Mouse (Mus musculus) cerebellum, adult 11 months (tissue): ENCODE results near the gene Rrm2.
"Not testable (repeated sequence)": the region's sequence is repeated elsewhere in the genome, so short reads cannot be mapped to it uniquely, and the experiment has no call there.

Experiments used
- DNase-seq: peaks from one replicate; pipeline ENCODE4 v3.0.0; 2022

The Rrm2 gene

DNA sequence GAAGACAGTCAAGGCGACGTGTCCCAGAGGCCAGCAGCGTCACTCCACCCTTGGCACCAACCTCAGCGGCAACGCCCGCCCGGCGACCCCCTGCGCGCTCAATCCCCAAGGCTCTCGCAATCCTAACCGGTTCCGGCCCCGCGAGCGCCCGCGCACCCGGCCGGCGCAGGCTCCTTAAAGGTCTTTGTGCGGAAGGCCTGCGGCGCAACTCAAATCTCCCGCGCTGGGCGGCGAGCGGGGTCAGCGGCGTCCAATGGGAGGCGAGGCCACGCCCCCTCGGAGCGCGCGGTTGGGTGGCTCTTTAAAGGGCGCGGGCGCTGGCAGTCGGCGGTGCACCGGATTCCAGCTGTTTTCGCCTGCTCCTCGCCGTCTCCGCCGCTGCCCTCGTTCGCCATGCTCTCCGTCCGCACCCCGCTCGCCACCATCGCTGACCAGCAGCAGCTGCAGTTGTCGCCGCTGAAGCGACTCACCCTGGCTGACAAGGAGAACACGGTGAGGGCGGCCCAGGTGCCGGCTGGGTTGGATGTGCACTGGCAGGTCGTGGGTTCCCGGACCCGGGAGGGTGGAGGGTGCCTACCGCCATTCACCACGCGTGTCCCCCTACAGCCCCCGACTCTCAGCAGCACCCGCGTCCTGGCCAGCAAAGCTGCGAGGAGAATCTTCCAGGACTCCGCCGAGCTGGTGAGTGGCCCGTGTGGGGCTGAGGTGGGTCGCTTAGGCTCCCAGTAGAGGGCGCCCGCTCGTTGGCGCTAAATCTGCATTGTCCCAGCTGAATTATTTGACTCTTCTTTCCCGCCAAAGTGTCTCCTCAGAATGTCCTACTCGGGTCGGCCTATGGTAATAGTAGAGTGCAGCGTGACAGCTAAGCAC lies at the start of gene Rrm2:
Gene Rrm2, plus strand, starts transcription at position 288 of the 870 bp plus-strand sequence.
- peak; percentile 87 for DNase-seq

DNA sequence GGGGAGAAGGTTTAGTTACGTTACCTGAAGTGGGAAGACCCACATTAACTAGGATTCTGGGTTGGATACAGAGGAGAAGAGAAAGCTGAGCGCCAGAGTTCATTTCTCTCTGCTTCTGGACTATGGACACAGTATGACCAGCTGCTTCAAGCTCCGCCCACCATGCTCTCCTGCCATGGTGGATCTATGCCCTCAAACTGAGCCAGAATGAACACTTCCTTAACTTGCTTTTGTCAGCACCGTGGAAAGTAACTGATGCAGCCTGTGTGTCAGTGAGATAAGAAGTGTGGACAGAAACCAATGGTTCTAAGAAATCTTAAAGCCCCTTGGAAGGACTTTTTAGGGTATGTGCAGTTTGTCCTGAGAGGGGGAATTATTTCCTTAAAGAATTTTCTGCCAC lies 49.0 kb upstream of the Rrm2 start:
- DNase-seq, result no peak

DNA sequence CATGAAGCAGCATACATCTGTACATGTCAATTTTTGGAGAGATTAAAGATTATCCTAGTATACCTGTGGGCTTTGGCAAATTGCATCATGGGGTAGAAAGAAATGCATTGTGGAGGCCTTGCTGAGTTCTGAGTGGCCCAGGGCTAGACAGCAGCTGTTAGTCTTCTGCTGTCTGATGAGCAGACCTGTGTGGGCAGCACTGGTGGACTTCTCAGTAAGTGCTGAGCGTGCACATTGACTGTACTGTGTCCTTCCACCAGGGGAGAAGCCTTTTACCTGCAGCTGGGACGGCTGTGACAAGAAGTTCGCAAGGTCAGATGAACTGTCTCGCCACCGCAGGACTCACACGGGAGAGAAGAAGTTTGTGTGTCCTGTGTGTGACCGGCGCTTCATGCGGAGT lies 48.1 kb upstream of the Rrm2 start:
- no peak for DNase-seq

DNA sequence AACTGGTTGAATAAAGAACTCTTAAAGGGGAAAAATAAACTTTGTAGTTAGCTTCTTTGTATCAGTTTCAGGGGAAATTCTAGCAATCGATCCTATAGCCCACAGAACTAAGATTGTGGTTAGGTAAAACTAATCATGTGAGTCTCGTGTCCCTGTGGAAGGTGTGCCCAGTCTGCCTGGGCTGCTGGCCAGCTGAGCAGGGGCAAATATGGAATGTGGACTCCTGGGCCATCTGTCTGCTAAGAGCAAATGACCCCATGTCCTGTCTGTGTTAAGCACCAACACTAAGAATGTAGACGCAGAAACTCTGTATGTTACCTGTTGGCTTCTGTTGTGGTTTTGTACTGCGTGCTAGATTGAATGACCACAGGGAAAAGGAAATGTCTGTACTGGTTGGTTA lies 46.9 kb upstream of the Rrm2 start:
- no peak for DNase-seq

DNA sequence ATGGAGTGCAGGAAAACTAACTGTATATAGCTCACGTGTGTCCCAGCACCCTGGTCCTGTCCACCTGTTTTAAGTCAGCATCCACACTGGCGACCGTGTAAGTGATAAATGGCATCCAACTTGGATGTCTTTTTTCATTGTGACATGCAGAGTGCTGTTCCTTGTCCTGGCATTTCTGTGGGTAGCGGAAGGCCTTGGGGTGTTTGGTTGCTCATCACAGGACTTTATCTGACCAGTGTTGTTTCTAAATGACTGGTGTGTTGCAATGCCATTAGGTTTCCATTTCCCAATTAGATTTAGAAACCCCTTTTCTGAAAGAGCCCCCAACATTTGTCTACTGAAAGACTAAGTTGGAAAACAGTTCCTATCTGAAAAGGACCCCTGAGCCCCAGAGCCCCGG lies 45.9 kb upstream of the Rrm2 start:
- no peak for DNase-seq

DNA sequence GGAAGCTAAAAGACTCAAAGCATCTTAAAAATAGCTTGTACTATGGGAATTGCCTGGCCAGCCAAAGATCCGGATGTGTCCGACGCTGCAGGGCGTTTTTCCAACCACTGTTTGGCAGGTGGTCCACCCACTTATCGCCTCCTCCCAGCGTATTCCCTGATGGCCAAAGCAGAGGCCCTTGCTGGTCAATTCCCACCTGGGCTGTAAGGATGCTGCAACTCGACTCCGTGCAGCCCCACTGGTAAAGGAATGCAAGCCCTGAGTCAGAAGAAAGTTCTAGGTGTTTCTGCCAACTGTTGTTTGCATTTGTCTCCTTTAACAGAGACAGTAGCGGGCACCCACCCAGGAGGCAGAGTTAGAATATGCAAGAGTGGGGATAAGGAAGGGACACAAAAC lies 27.9 kb upstream of the Rrm2 start:
- DNase-seq, result no peak

DNA sequence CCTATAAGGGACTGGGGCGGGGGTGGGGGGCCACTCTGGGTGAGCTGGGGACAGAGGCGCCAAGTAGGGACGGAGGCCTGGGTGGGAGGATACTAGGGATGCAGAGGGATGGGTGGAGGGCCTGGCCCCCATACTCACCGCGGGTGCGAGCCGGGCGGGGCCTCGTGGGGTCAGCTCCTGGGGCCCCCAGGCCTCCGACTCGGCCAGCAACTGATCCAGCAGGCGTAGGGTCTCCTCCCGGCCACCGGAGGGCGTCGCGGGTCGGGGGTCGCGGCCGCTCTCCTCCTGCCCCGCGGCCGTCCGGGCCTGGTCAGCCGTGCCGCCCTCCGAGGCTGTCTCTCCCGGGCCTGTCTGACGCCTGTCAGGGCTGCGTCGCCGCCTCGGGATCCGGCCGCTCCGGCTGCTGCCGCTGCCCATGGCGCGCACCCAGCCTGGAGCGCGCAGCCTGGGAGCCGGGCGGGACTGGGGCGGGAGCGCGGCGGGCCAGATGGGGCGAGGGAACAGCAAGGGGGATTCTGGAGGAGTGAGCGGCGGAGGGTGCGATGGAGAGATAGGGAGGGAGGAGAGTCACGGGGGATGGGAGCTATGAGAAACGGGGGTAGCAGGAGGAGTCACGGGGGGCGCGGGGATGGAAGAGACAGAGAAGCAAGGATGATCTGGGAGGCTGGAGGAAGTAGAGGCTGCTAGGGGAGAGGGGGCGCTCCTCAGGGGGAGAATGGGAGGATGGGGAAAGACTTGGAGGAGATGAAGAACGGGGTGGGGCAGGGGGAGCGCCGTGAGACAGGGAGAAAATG lies 27.4 kb upstream of the Rrm2 start:
- no peak for DNase-seq

DNA sequence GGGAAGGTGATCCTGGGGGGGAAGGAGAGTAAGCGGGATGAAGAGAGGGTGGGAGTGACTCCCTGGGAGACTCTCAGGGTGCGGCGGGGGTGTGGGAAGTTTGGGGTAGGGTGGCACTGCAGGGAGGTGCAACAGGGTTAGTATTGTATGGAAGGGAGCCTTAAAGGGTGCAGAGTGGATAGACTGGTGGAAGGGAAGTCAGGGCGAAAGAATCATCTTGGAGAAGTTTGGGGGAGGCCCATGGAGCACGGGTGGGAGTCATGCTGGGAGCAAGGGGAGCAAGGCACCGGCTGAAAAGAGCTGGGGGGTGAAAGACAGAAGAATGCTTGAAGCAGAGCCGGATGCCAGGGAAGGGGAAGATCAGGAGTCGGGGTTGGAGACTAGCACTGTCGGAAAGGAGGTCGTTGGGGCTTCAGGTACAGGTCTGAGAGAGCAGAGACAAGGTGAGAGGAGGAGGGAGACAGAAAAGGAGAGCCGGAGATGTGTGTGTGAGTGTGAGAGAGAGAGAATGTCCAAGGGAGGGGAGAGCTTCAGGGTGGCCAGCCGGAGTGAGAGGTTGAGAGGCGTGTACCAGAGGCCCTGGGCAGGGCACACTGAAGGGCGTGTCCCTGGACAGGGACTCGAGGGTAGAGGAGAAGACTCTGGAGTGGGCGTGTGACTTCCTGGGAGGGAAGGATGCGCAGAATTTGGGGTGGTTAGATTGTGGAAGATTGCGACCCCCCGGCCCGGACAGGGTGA lies 26.6 kb upstream of the Rrm2 start, which contains the start of gene Cys1:
Gene Cys1, minus strand, starts transcription at position 528 of the 738 bp plus-strand sequence.
- no peak for DNase-seq

DNA sequence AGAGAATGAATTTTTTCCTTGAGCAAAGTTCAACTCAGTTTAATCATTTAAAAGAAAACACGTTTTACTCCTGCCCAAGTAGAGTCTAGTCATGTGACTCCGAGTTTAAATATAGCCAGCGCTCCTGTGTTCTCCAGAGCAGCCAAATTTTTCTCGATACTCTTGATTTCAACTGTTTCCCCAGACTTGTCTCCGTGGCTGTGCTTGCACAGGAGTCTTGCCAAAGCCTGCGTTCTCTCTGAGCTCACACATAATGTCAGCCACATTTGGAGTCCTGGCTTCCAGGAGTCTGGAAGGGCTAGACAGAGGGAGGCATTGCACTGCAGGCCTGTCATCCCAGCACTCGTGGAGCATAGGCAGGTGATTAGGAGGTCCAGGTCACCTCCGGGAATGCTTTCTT lies 25.5 kb upstream of the Rrm2 start:
- no peak for DNase-seq

DNA sequence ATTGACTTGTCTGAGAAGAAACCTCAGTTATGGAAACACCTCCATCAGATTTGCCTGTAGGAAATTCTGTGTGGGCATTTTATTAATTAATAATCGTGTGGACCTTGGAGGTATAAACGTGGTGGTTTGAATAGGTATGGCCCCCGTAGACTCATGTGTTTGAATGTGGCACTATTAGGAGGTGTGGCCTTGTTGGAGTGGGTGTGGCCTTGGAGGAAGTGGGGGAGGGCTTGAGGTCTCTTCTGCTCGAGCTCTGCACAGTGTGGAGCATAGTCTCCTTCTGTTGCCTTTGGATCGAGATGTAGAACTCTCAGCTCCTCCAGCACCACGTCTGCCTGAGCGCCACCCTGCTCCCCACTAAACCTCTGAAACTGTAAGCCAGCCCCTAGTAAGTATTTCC lies 24.6 kb upstream of the Rrm2 start:
- no peak for DNase-seq

DNA sequence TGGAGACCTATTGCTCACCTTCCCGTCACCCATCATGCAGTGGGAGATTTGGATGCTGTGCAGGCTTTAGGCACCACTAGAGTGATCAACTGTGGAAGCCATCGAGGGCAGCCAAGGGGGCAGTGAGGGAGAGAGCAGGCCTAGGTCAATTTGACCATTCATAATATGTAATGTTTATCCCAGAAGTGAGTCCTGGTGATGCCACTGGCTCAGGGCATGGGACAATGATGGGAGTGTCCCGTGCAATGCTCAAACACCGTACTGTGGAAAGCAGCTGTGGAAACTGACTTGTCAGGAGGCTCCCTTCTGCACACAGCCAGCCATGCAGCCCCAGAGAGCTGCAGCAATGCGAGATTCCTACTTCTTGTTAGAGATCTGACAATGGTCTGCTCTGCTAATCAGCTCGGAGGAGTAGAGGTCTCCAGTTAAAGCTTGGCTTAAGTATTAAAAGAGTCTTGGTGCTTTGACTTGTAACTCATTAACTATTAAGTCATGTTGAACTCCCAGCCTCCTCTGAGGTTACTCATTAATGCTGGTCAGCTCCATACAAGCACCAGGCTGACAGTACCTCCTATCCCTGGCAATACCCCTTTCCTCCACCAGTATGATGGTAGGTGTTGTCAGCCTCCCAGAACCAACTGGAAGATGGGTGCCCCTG lies 21.9 kb upstream of the Rrm2 start:
- DNase-seq, result no peak

DNA sequence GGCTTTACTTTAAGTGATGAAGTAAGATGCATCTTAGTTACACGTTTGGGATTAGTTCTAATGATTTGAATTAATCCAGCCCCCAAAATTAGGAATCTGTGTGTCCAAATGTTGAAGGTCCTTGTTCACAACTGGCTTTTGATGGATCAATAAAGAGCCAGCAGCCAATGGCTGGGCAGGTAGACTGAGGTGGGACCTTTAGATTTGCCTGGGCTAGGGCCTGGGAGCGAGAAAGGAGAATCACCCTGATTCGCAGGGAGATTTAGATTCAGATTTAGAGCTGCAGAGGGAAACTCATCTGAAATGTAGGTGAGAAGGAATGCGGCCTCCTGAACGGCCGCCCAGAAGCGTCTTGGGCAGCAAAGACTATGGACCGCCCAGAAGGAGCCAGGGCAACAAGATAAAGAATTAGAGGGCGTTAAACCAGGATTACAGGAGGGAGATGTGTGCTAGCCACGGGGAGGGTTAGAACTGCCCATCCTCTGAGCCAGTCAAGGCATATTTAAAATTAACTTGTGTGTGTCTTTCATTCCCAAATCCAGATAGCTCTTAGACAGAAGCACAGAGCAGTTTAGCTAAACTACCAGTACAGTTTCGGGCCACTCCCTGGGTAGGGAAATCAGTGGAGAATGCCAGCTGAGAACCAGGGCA lies 21.2 kb upstream of the Rrm2 start:
- no peak for DNase-seq

DNA sequence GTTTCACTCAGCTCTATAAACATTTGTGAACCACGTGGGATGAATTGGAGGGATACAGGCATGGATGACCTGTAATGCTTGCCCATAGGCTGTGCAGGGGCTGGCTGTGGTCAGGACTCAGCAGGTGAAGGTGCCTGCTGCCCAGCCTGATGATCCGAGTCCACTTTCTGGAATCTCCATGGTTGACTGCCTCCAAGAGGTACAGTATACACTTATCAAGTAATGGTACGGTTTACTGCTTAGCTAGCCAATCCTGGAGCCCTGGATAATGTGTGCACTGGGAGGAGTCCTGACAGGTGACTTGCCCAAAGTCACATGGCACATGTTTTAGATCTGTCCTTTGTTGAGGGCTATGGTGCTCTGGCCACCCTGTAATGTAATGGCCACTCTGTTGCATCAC lies 17.7 kb upstream of the Rrm2 start:
- DNase-seq, result no peak

DNA sequence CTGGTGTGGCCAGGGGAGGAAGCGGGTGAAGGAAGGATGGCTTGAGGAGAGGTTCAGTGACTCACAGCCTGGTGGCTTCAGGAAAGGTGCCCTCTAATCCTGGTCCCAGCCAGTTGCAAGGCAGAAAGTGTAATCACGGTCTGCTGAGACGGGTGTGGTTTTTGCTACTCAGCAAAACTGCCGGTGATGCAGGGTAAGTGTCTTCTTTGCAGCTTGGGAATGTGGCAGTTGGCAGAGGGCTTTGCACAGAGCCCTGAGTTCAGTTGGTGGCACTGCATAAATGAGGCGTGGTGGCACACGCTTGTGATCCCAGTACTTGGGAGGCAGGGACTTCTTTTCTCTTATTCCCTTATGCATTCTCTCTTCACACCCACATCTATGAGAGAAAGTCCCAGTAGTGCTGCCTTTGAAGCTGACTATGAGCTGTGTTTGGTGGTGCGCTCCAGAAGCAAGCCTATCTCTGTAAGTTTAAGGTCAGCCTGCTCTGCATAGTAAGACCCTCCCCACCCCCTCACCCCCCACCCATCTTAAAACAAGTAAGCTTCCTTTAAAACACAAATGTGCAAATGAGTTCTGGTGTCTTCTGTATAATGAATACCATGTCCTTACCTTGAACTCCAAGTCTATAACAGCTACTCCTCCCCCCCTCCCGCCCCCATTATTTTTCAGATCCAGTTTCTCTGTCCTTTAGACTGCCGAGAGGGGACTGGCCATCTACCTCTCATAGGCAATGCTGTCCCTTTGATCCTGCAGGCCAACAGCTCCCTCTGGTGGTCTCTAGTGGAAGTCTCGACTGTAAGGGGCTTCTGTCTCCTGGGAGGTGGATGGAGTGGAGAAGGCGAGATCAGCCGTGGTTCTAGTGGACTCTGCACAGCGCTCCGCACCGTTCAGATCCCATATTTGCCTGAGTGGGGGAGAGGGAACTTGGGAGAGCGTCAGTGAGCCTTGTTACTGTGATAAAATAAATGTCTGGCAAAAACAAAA lies 11.2 kb upstream of the Rrm2 start:
- peak; percentile 66 for DNase-seq

DNA sequence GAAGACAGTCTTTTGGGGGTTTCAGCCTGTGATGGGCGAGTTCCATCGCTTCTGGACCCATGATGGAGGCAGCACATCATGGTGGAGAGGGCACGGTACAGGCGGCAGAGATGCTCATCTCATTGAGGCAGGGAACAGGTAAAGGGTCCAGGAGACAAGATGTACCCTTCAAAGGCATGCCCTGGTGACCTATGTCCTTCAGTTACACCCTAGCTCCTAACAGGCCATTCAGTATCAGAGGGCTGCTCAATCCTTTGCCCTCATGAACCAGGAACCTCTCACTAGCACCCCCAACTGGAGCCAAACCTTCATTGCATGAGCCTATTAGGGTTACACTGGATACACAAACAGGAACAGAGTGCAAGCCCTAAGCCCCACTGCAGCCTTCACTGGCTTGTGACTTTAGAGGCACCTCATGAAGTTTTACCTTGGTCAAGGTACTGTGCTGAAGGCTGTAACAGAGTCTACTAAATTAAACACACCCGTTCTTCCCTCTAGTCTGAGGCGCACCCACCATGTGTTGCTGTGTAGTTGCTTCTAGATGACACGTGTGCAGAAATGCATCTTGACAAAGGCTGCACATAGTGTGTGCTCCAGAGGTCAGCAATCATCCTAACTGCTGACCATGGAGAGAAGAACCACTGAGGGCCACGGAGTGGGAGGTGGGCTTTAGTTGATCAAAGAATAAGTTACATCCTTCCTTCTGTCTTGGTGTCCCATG lies 10.4 kb upstream of the Rrm2 start:
- no peak for DNase-seq

DNA sequence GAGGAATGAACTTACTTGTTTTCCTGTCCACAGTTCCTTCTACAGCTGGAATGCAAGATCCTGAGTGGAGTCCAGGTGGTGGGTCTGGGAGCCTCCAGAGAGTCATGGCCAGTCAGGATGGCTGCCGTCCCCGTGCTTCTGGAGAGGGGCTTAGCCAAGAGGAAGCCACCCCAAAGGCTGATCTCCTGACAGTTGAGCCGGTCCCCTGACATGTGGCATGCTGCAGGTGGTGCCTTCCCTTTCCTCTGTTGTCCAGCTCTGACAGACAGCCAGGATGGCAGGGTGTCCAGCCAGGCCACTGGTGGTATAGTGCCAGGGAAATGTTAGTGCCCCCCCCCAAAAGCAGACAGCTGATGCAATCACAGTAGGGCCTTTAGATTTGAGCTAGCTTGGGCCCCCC lies 9.5 kb upstream of the Rrm2 start:
- no peak for DNase-seq

DNA sequence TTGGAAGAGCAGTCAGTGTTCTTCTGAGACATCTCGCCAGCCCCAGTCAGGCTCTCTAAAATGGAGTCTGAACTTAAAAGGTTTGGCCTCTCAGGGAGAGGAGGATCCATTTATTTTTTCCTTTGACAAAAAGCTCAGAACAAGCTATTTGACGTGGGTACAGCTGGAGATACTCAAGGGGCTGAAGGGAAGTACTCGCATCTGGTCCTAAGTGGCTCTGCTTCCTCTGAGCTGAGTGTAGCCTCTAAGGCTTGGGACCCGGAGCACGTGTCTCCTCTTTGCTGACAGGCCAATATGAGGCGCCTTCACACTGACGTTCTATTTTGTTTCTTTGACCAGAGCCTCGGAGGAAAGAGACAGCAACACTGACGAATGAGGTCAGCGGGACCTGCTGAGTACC lies 8.5 kb upstream of the Rrm2 start:
- no peak for DNase-seq

DNA sequence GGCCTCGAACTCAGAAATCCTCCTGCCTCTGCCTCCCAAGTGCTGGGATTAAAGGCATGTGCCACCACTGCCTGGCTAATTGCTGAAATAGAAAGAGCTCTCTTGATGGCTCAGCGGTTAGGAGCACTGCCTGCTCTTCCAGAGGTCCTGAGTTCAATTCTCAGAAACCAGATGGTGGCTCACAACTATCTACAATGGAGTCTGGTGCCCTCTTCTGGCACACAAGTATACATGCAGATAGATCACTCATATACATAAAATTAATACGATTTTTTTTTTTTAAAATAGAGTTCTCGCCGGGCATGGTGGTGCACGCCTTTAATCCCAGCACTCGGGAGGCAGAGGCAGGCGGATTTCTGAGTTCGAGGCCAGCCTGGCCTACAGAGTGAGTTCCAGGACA lies 6.4 kb upstream of the Rrm2 start:
- DNase-seq, result not testable (repeated sequence)

DNA sequence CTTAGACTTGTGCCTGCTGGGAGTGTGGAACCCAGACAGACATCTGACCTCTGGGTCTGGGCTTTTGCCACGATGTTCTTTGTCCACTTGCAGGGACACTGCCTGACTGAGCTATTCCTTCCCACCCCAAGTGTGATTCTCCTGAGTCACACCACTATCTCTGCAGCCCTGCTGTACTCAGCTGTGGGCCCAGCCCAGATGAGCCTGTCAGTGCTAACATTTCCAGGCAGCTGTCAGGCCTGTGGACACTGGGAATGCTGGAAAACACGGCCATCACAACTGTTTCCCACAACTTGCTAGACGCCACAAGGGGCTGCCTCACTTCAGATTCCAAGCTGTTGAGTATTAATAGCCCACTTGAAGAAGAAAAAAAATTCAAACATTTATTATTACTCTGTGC lies 5.0 kb upstream of the Rrm2 start:
- DNase-seq, result no peak

DNA sequence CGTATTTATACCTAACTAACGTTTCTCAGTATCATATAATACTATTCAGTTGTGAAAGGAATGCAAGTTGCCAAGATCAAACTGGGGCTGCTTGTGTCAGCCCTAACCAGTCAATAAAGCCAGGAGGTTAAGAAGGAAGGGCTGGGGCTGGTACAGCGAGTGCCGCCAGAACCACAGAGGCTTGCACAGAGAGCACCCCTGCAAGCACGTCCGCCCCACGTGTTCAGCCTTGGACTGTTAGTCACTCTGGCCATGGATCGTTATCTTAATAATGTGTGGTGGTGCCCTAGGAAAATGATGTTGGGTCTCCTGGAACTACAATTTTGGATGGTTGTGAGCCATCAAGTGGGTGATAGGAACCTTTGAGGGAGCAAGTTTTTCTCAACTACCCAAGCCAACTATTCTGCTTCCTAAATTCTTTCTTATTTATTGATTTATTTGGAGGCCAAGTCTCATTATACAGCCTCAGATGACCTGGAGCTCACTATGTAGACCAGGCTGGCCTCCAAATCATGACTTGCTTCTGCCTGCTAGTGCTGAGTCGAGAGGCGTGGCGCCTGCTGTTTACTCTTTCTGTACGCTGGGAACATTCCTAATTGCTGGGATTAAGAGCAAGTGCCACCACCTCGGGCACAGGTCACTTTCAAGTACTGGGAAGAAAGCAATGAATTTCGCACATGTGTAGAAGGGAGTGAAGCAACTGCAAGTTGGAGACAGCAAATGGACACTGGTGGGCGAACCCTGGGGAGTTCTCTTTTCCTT lies 2.4 kb upstream of the Rrm2 start:
- DNase-seq, result no peak
